Mouse (Mus musculus): ENCODE data around the gene Rhot2. TPM values are rescaled to one million over a fixed set of nuclear protein-coding genes. Genes with fewer than 3 reads are reported as not detected.

Rhot2 gene
- polyA plus RNA-seq, 1 experiment from 2014 or later: 8.7 TPM

GRCm38 (mm10) chr17:25861704-25862612, 17.3 kb upstream of the Rhot2 start:
- ATAC-seq (ENCODE audit: low FRiP score) (no peak; the same call in 1 of the 2 replicates), DNase-seq (ENCODE audit: low spot score, missing footprints) (peak; percentile 92)
- Histone ChIP-seq H3K27me3 (ENCODE audit: control insufficient read depth, insufficient read depth, low read length) (no peaks in the 10 kb centered on the region), H3K9ac (ENCODE audit: low read length) (peak overlapping the region; percentile 84), H3K9me3 (ENCODE audit: control insufficient read depth, low read length) (no peaks in the 10 kb centered on the region), H3K4me3 (ENCODE audit: low read depth, low read length) (peak overlapping the region; percentile 63), H3K36me3 (ENCODE audit: control insufficient read depth, insufficient read depth, low read length) (no peaks in the 10 kb centered on the region), H3K4me2 (peak overlapping the region; percentile 86), H3K4me1 (ENCODE audit: control insufficient read depth, insufficient read depth, low read length) (peaks cover 17% of the 10 kb centered on the region), H3K27ac (ENCODE audit: low read depth, low read length) (peak overlapping the region; percentile 62)
- WGBS: 11% methylated on average over 6 of the region's 6 CpGs

GRCm38 (mm10) chr17:25860832-25861703, 16.4 kb upstream of the Rhot2 start, which contains the start of gene Wdr90:
Gene Wdr90, minus strand, starts transcription at chr17:25861501.
- WGBS: 3% methylated on average over 65 of the region's 65 CpGs
- peak; percentile 94 for ATAC-seq (ENCODE audit: low FRiP score)

GRCm38 (mm10) chr17:25860229-25860628, 15.6 kb upstream of the Rhot2 start:
- ATAC-seq (ENCODE audit: low FRiP score) (no peak), DNase-seq (ENCODE audit: low spot score, missing footprints) (no peak)
- Histone ChIP-seq H3K4me1 (ENCODE audit: control insufficient read depth, insufficient read depth, low read length) (peaks cover 17% of the 10 kb centered on the region), H3K4me2 (peak overlapping the region; percentile 86), H3K27ac (ENCODE audit: low read depth, low read length) (no peak overlapping the region), H3K36me3 (ENCODE audit: control insufficient read depth, insufficient read depth, low read length) (no peaks in the 10 kb centered on the region), H3K9me3 (ENCODE audit: control insufficient read depth, low read length) (no peaks in the 10 kb centered on the region), H3K27me3 (ENCODE audit: control insufficient read depth, insufficient read depth, low read length) (no peaks in the 10 kb centered on the region), H3K9ac (ENCODE audit: low read length) (peak overlapping the region; percentile 84), H3K4me3 (ENCODE audit: low read depth, low read length) (peak overlapping the region; percentile 63)
- 84% methylated on average over 6 of the region's 6 CpGs for WGBS

More at GRCm38 (mm10) chr17:25860832-25861703, 16.4 kb upstream of the Rhot2 start, which contains the start of gene Wdr90:
- Histone ChIP-seq H3K9me3 (ENCODE audit: control insufficient read depth, low read length) (no peaks in the 10 kb centered on the region), H3K9ac (ENCODE audit: low read length) (peak within 1 kb of the TSS; percentile 84), H3K4me2 (peak within 1 kb of the TSS; percentile 86), H3K27me3 (ENCODE audit: control insufficient read depth, insufficient read depth, low read length) (no peaks in the 10 kb centered on the region), H3K4me3 (ENCODE audit: low read depth, low read length) (peak within 1 kb of the TSS; percentile 63), H3K36me3 (ENCODE audit: control insufficient read depth, insufficient read depth, low read length) (no peaks in the 10 kb centered on the region), H3K27ac (ENCODE audit: low read depth, low read length) (peak within 1 kb of the TSS; percentile 62), H3K4me1 (ENCODE audit: control insufficient read depth, insufficient read depth, low read length) (peaks cover 17% of the 10 kb centered on the region)
- peak; percentile 98 for DNase-seq (ENCODE audit: low spot score, missing footprints)

GRCm38 (mm10) chr17:25843636-25844395, 835 bp downstream of the Rhot2 start:
- peak overlapping the region; percentile 94 for H3K4me2 ChIP-seq
- WGBS: 5% methylated on average over 33 of the region's 38 CpGs
- peak; percentile 45; the same call in 1 of the 2 replicates for ATAC-seq (ENCODE audit: low FRiP score)
- no peaks in the 10 kb centered on the region for H3K9me3 ChIP-seq (ENCODE audit: control insufficient read depth, low read length)
- peak overlapping the region; percentile 89 for H3K9ac ChIP-seq (ENCODE audit: low read length)
- H3K36me3 ChIP-seq (ENCODE audit: control insufficient read depth, insufficient read depth, low read length): peaks cover 26% of the 10 kb centered on the region
- DNase-seq (ENCODE audit: low spot score, missing footprints): no peak
- no peaks in the 10 kb centered on the region for H3K27me3 ChIP-seq (ENCODE audit: control insufficient read depth, insufficient read depth, low read length)
- H3K4me1 ChIP-seq (ENCODE audit: control insufficient read depth, insufficient read depth, low read length): peaks cover 8% of the 10 kb centered on the region
- H3K27ac ChIP-seq (ENCODE audit: low read depth, low read length): no peak overlapping the region; the same call in 1 of the 2 replicates
- peak overlapping the region; percentile 90 for H3K4me3 ChIP-seq (ENCODE audit: low read depth, low read length)

GRCm38 (mm10) chr17:25843122-25843521, 1.5 kb downstream of the Rhot2 start:
- H3K4me3 ChIP-seq (ENCODE audit: low read depth, low read length): peak overlapping the region; percentile 90; the same call in 1 of the 2 replicates
- DNase-seq (ENCODE audit: low spot score, missing footprints): no peak
- no peaks in the 10 kb centered on the region for H3K27me3 ChIP-seq (ENCODE audit: control insufficient read depth, insufficient read depth, low read length)
- no peak overlapping the region for H3K27ac ChIP-seq (ENCODE audit: low read depth, low read length)
- H3K9me3 ChIP-seq (ENCODE audit: control insufficient read depth, low read length): no peaks in the 10 kb centered on the region
- peak overlapping the region; percentile 89; the same call in 1 of the 2 replicates for H3K9ac ChIP-seq (ENCODE audit: low read length)
- peaks cover 8% of the 10 kb centered on the region for H3K4me1 ChIP-seq (ENCODE audit: control insufficient read depth, insufficient read depth, low read length)
- WGBS: 97% methylated on average over 4 of the region's 4 CpGs
- peaks cover 27% of the 10 kb centered on the region for H3K36me3 ChIP-seq (ENCODE audit: control insufficient read depth, insufficient read depth, low read length)
- no peak for ATAC-seq (ENCODE audit: low FRiP score)
- peak overlapping the region; percentile 94 for H3K4me2 ChIP-seq

- WGBS: 85% methylated on average over 3 of the region's 3 CpGs
- no peak for DNase-seq (ENCODE audit: low spot score, missing footprints)
- no peak overlapping the region for H3K4me3 ChIP-seq (ENCODE audit: low read depth, low read length)
Measured at GRCm38 (mm10) chr17:25842509-25842908, 2.1 kb downstream of the Rhot2 start.

GRCm38 (mm10) chr17:25841117-25841880, 3.4 kb downstream of the Rhot2 start, which contains the start of gene Gm20683:
Gene Gm20683, minus strand, starts transcription at chr17:25841763.
- peaks cover 27% of the 10 kb centered on the region for H3K36me3 ChIP-seq (ENCODE audit: control insufficient read depth, insufficient read depth, low read length)
- ATAC-seq (ENCODE audit: low FRiP score) (no peak), DNase-seq (ENCODE audit: low spot score, missing footprints) (no peak)
- H3K4me3 ChIP-seq (ENCODE audit: low read depth, low read length): no peak within 1 kb of the TSS
- peaks cover 24% of the 10 kb centered on the region for H3K4me1 ChIP-seq (ENCODE audit: control insufficient read depth, insufficient read depth, low read length)
- no peaks in the 10 kb centered on the region for H3K27me3 ChIP-seq (ENCODE audit: control insufficient read depth, insufficient read depth, low read length)
- H3K4me2 ChIP-seq: no peak within 1 kb of the TSS
- no peak within 1 kb of the TSS for H3K9ac ChIP-seq (ENCODE audit: low read length)
- no peaks in the 10 kb centered on the region for H3K9me3 ChIP-seq (ENCODE audit: control insufficient read depth, low read length)
- WGBS: 95% methylated on average over 22 of the region's 22 CpGs
- no peak within 1 kb of the TSS for H3K27ac ChIP-seq (ENCODE audit: low read depth, low read length)

More at GRCm38 (mm10) chr17:25842509-25842908, 2.1 kb downstream of the Rhot2 start:
- Histone ChIP-seq H3K4me2 (no peak overlapping the region), H3K27me3 (ENCODE audit: control insufficient read depth, insufficient read depth, low read length) (no peaks in the 10 kb centered on the region), H3K9ac (ENCODE audit: low read length) (no peak overlapping the region), H3K9me3 (ENCODE audit: control insufficient read depth, low read length) (no peaks in the 10 kb centered on the region), H3K27ac (ENCODE audit: low read depth, low read length) (no peak overlapping the region), H3K4me1 (ENCODE audit: control insufficient read depth, insufficient read depth, low read length) (peaks cover 12% of the 10 kb centered on the region), H3K36me3 (ENCODE audit: control insufficient read depth, insufficient read depth, low read length) (peaks cover 27% of the 10 kb centered on the region)
- no peak for ATAC-seq (ENCODE audit: low FRiP score)

GRCm38 (mm10) chr17:25840519-25840918, 4.1 kb downstream of the Rhot2 start:
- H3K4me2 ChIP-seq: no peak overlapping the region
- ATAC-seq (ENCODE audit: low FRiP score) (no peak), DNase-seq (ENCODE audit: low spot score, missing footprints) (no peak)
- WGBS: 92% methylated on average over 6 of the region's 6 CpGs
- H3K4me3 ChIP-seq (ENCODE audit: low read depth, low read length): no peak overlapping the region
- no peaks in the 10 kb centered on the region for H3K9me3 ChIP-seq (ENCODE audit: control insufficient read depth, low read length)
- H3K4me1 ChIP-seq (ENCODE audit: control insufficient read depth, insufficient read depth, low read length): peaks cover 30% of the 10 kb centered on the region
- H3K27ac ChIP-seq (ENCODE audit: low read depth, low read length): no peak overlapping the region
- peaks cover 27% of the 10 kb centered on the region for H3K36me3 ChIP-seq (ENCODE audit: control insufficient read depth, insufficient read depth, low read length)
- no peaks in the 10 kb centered on the region for H3K27me3 ChIP-seq (ENCODE audit: control insufficient read depth, insufficient read depth, low read length)
- H3K9ac ChIP-seq (ENCODE audit: low read length): no peak overlapping the region

Measured in midbrain, embryonic 11.5 days (tissue).